Mouse (Mus musculus) CH12.LX (cell line): ENCODE results near the gene Fkbp10. TPM values are rescaled to one million over a fixed set of nuclear protein-coding genes. Genes with fewer than 3 reads are reported as not detected.
A peak's percentile ranks its signal among the peaks of the same experiment; 100 is the strongest.

Experiments used
- DNase-seq: peaks from one replicate; pipeline ENCODE4 v3.0.0-alpha.2; 2013; ENCODE audit errors: extremely low read depth
- H3K27ac ChIP-seq: 2 replicates; pipeline ENCODE4 v1.5.1; 2012; ENCODE audit warnings: low read depth, mild to moderate bottlenecking, control low read depth, moderate library complexity; ENCODE audit not compliant: insufficient read depth
- H3K27me3 ChIP-seq: replicated peaks from 2 replicates; pipeline ENCODE3; 2012; ENCODE audit warnings: inconsistent platforms
- H3K36me3 ChIP-seq, 2 experiments: replicated peaks in 1 of 2; 2 replicates each; pipeline versions ENCODE3 to v1.6.1; 2012; ENCODE audit warnings: inconsistent platforms in 1 of 2, low read length in 1 of 2, mild to moderate bottlenecking in 1 of 2, mixed read lengths in 1 of 2, moderate library complexity in 1 of 2; ENCODE audit not compliant: control insufficient read depth in 1 of 2, insufficient read depth in 1 of 2
- H3K4me1 ChIP-seq, 2 experiments: 2 replicates each; pipeline ENCODE4 v1.6.1; 2012; ENCODE audit warnings: inconsistent platforms in 1 of 2, moderate library complexity in 1 of 2; ENCODE audit not compliant: insufficient read depth in 2 of 2, control insufficient read depth in 1 of 2
- H3K4me2 ChIP-seq: 2 replicates; pipeline ENCODE4 v1.6.1; 2012; ENCODE audit warnings: low read depth, mild to moderate bottlenecking, control low read depth; ENCODE audit not compliant: poor library complexity, insufficient read depth, severe bottlenecking
- H3K4me3 ChIP-seq, 3 experiments: fragments of 150-350 bp in 1 of 3; sonication (generic) in 1 of 3; replicated peaks in 1 of 3; 2 replicates each; pipeline versions ENCODE3 to v1.5.1; 2011 to 2012; ENCODE audit warnings: low read depth in 2 of 3, low read length in 2 of 3, mild to moderate bottlenecking in 2 of 3, moderate library complexity in 2 of 3, control low read depth in 1 of 3, improper control_type of control experiment in 1 of 3, inconsistent platforms in 1 of 3, mixed read lengths in 1 of 3; ENCODE audit not compliant: poor library complexity in 1 of 3
- H3K79me2 ChIP-seq: replicated peaks from 2 replicates; pipeline ENCODE4 v1.6.1; 2012; ENCODE audit warnings: mild to moderate bottlenecking, moderate library complexity; ENCODE audit not compliant: control insufficient read depth, poor library complexity, insufficient read depth, severe bottlenecking; ENCODE audit errors: extremely low read depth
- H3K9ac ChIP-seq: 2 replicates; pipeline ENCODE4 v1.6.1; 2012; ENCODE audit warnings: low read depth, mild to moderate bottlenecking, control low read depth, moderate library complexity; ENCODE audit not compliant: insufficient read depth
- H3K9me3 ChIP-seq: replicated peaks from 2 replicates; pipeline ENCODE3; 2012; ENCODE audit warnings: low read length, inconsistent platforms, mixed read lengths
- BHLHE40 ChIP-seq: IDR thresholded peaks from 2 replicates; pipeline ENCODE4 v1.6.1; 2011; ENCODE audit warnings: mild to moderate bottlenecking, low read depth, low read length, improper control_type of control experiment
- CHD1 ChIP-seq: IDR thresholded peaks from 2 replicates; pipeline ENCODE4 v1.6.1; 2012; ENCODE audit warnings: low read depth, low read length, improper control_type of control experiment, inconsistent platforms
- CHD2 ChIP-seq: IDR thresholded peaks from 2 replicates; pipeline ENCODE4 v1.6.1; 2011; ENCODE audit warnings: low read length, improper control_type of control experiment
- ELF1 ChIP-seq: IDR thresholded peaks from 2 replicates; pipeline ENCODE4 v1.6.1; 2014; ENCODE audit warnings: low read depth, mild to moderate bottlenecking, inconsistent platforms, low read length, improper control_type of control experiment
- EP300 ChIP-seq: IDR thresholded peaks from 2 replicates; pipeline ENCODE4 v1.6.1; 2011; ENCODE audit warnings: low read length, improper control_type of control experiment
- ETS1 ChIP-seq: conservative IDR thresholded peaks from 2 replicates; pipeline ENCODE4 v1.6.1; 2012; ENCODE audit warnings: low read depth, mild to moderate bottlenecking, inconsistent platforms, low read length, improper control_type of control experiment, moderate library complexity
- HCFC1 ChIP-seq: IDR thresholded peaks from 2 replicates; pipeline ENCODE4 v1.6.1; 2012; ENCODE audit warnings: low read depth, mild to moderate bottlenecking, inconsistent platforms, low read length, improper control_type of control experiment
- IRF4 ChIP-seq: IDR thresholded peaks from 2 replicates; pipeline ENCODE4 v1.6.1; 2014; ENCODE audit warnings: low read depth, mild to moderate bottlenecking, inconsistent platforms, low read length, improper control_type of control experiment
- MAX ChIP-seq: IDR thresholded peaks from 2 replicates; pipeline ENCODE4 v1.6.1; 2011; ENCODE audit warnings: low read length, improper control_type of control experiment
- MEF2A ChIP-seq: IDR thresholded peaks from 2 replicates; pipeline ENCODE4 v1.6.1; 2014; ENCODE audit warnings: low read depth, mild to moderate bottlenecking, inconsistent platforms, low read length, improper control_type of control experiment, borderline replicate concordance
- NELFE ChIP-seq: IDR thresholded peaks from 2 replicates; pipeline ENCODE4 v1.6.1; 2011; ENCODE audit warnings: low read depth, low read length, improper control_type of control experiment
- PAX5 ChIP-seq: IDR thresholded peaks from 2 replicates; pipeline ENCODE4 v1.6.1; 2012; ENCODE audit warnings: low read length, inconsistent platforms, mixed read lengths
- POLR2A ChIP-seq: IDR thresholded peaks from 2 replicates; pipeline ENCODE4 v1.6.1; 2011; ENCODE audit warnings: low read depth, mild to moderate bottlenecking, improper control_type of control experiment, low read length
- ZKSCAN1 ChIP-seq: IDR thresholded peaks from 2 replicates; pipeline ENCODE4 v1.6.1; 2012; ENCODE audit warnings: low read depth, inconsistent platforms, low read length, improper control_type of control experiment, borderline replicate concordance
- ZNF384 ChIP-seq: IDR thresholded peaks from 2 replicates; pipeline ENCODE4 v1.6.1; 2012; ENCODE audit warnings: low read depth, low read length, improper control_type of control experiment, inconsistent platforms
- dilution Hi-C: fragments of 300-500 bp; cut with MboI; formaldehyde crosslinking; loops from 2 replicates; pipeline ENCODE4 v1.14.3; 2020; ENCODE audit warnings: low sequenced_read_pairs; ENCODE audit not compliant: extremely low pct_unique_long_range_greater_than_20kb, extremely low pct_ligation_motif_present
- in situ Hi-C: fragments of 300-500 bp; cut with MboI; formaldehyde crosslinking; loops from 3 replicates; pipeline ENCODE4 v1.14.3; 2019; ENCODE audit warnings: low sequenced_read_pairs, low pct_ligation_motif_present, low pct_unique_long_range_greater_than_20kb, mixed read lengths
- polyA plus RNA-seq: library from polyadenylated mRNA; unstranded; fragments of >175 nt; gene quantifications from 2 replicates; pipeline ENCODE4 v1.2.1, GENCODE M21; 2012; ENCODE audit warnings: low read depth; ENCODE audit not compliant: insufficient read length
- total RNA-seq, 2 experiments: library from RNA; depleted of rRNA; stranded (reverse); fragments of 300-350 nt in 1 of 2; fragments of >200 nt in 1 of 2; gene quantifications; 2 replicates each; pipeline ENCODE4 v1.2.3; 2012 to 2014

The Fkbp10 gene
- total and polyA plus RNA-seq, 3 experiments: 0.31 to 0.46 (median 0.34) TPM

- no peaks in the 10 kb centered on the region for H3K9me3 ChIP-seq
- peaks cover 22 to 33% of the 10 kb centered on the region in 2 experiments for H3K4me1 ChIP-seq
Observed at GRCm38 (mm10) chr11:100394353-100395074, 21.0 kb upstream of the Fkbp10 start.

GRCm38 (mm10) chr11:100395200-100395599, 20.3 kb upstream of the Fkbp10 start:
- no peak overlapping the region for H3K9ac ChIP-seq
- TF ChIP-seq EP300 (no peak), IRF4 (peak; percentile 43; the same call in 1 of the 2 replicates)
- dilution Hi-C loops (no loop called here), in situ Hi-C loops (no loop called here)
- H3K27me3 ChIP-seq: peaks cover 87% of the 10 kb centered on the region
- no peak overlapping the region for H3K4me3 ChIP-seq
- H3K4me1 ChIP-seq: peaks cover 22 to 30% of the 10 kb centered on the region in 2 experiments
- no peak overlapping the region for H3K27ac ChIP-seq
- H3K79me2 ChIP-seq: no peaks in the 10 kb centered on the region
- no peak for DNase-seq
- no peak overlapping the region for H3K4me2 ChIP-seq
- H3K9me3 ChIP-seq: no peaks in the 10 kb centered on the region
- H3K36me3 ChIP-seq: no peaks in the 10 kb centered on the region

More at GRCm38 (mm10) chr11:100394353-100395074, 21.0 kb upstream of the Fkbp10 start:
- Histone ChIP-seq H3K79me2 (no peaks in the 10 kb centered on the region), H3K4me2 (no peak overlapping the region), H3K36me3 (no peaks in the 10 kb centered on the region), H3K27ac (no peak overlapping the region), H3K9ac (no peak overlapping the region), H3K27me3 (peaks cover 87% of the 10 kb centered on the region), H3K4me3 (no peak overlapping the region)
- dilution Hi-C loops (no loop called here), in situ Hi-C loops (no loop called here)
- TF ChIP-seq POLR2A: no peak
- no peak for TF ChIP-seq CHD2
- no peak for TF ChIP-seq IRF4
- no peak for TF ChIP-seq PAX5
- no peak for TF ChIP-seq ELF1
- no peak for TF ChIP-seq HCFC1
- TF ChIP-seq CHD1: no peak
- no peak for TF ChIP-seq ZKSCAN1
- TF ChIP-seq BHLHE40: no peak
- TF ChIP-seq MAX: no peak
- TF ChIP-seq MEF2A: no peak
- no peak for DNase-seq

- Histone ChIP-seq H3K9ac (no peak overlapping the region), H3K27ac (no peak overlapping the region), H3K36me3 (no peaks in the 10 kb centered on the region), H3K27me3 (peaks cover 89% of the 10 kb centered on the region), H3K4me2 (no peak overlapping the region), H3K4me3 (no peak overlapping the region), H3K79me2 (no peaks in the 10 kb centered on the region), H3K9me3 (no peaks in the 10 kb centered on the region), H3K4me1 (peaks cover 22 to 38% of the 10 kb centered on the region in 2 experiments)
- dilution Hi-C loops (no loop called here), in situ Hi-C loops (no loop called here)
- no peak for DNase-seq
- TF ChIP-seq ETS1 (no peak), ZNF384 (no peak), NELFE (no peak)
Observed at GRCm38 (mm10) chr11:100395861-100396631, 19.5 kb upstream of the Fkbp10 start.
